Mouse (Mus musculus): ENCODE results near the gene Vmn1r60.
"Not testable (repeated sequence)": the region's sequence is repeated elsewhere in the genome, so short reads cannot be mapped to it uniquely, and the experiment has no call there.

The Vmn1r60 gene

GRCm38 (mm10) chr7:5547217-5547616 is at the start of gene Vmn1r60:
Vmn1r60 (minus strand) TSS chr7:5547317.
- DNase-seq (ENCODE audit: low read depth, low spot score), result not testable (repeated sequence)

GRCm38 (mm10) chr7:5540770-5541436 is 6.2 kb downstream of the Vmn1r60 start:
- peak; percentile 7 for DNase-seq (ENCODE audit: low read depth, low spot score)

GRCm38 (mm10) chr7:5493856-5494255 is 53.3 kb downstream of the Vmn1r60 start, which contains the start of gene Vmn2r28:
Vmn2r28 (minus strand) TSS chr7:5493956.
- DNase-seq (ENCODE audit: low read depth, low spot score), result not testable (repeated sequence)

Data from ES-CJ7 (cell line).